Mouse (Mus musculus): ENCODE data around the gene Gm6880. TPM values are rescaled to one million over a fixed set of nuclear protein-coding genes. Genes with fewer than 3 reads are reported as not detected.
"Not testable (repeated sequence)": the region's sequence is repeated elsewhere in the genome, so short reads cannot be mapped to it uniquely, and the experiment has no call there.

Gm6880 gene
- not detected for total RNA-seq (2021)
- long read RNA-seq, experiment 1: 0 reads
- long read RNA-seq, experiment 2: 0 reads

GRCm38 (mm10) chrX:74481349-74481885, at the start of gene Gm6880:
Gm6880 (minus strand) TSS chrX:74481399.
- DNase-seq (ENCODE audit: low spot score): not testable (repeated sequence)

- not testable (repeated sequence) for DNase-seq (ENCODE audit: low spot score)
Observed at GRCm38 (mm10) chrX:74517461-74517860, 36.3 kb upstream of the Gm6880 start.

- no peak for DNase-seq (ENCODE audit: low spot score)
Observed at GRCm38 (mm10) chrX:74497131-74497530, 15.9 kb upstream of the Gm6880 start.

GRCm38 (mm10) chrX:74452773-74453172, 28.4 kb downstream of the Gm6880 start:
- DNase-seq (ENCODE audit: low spot score): peak; percentile 3

- no peak for DNase-seq (ENCODE audit: low spot score)
Observed at GRCm38 (mm10) chrX:74451157-74451912, 29.9 kb downstream of the Gm6880 start.

Other genes with a start within 250 kb of the Gm6880 start
- 10 to 100 TPM; 30.5 to 50.1 TPM for gene Flna, start 231.6 kb downstream of the Gm6880 start, total RNA-seq (2021)
- gene Emd, start 226.7 kb downstream of the Gm6880 start, total RNA-seq (2021): 10 to 100 TPM; 25.0 to 32.4 TPM
- 100 to 1,000 TPM; 172 to 189 TPM for gene Rpl10, start 210.6 kb downstream of the Gm6880 start, total RNA-seq (2021)
- gene Taz, start 199.5 kb downstream of the Gm6880 start, total RNA-seq (2021): 10 to 100 TPM; 40.2 to 47.4 TPM
- 100 to 1,000 TPM; 114 to 124 TPM for gene Dnase1l1, start 199.1 kb downstream of the Gm6880 start, total RNA-seq (2021)
- gene Atp6ap1, start 184.3 kb downstream of the Gm6880 start, total RNA-seq (2021): 10 to 100 TPM; 92.1 to 95.3 TPM
- 10 to 100 TPM; 27.9 to 35.9 TPM for gene Gdi1, start 176.4 kb downstream of the Gm6880 start, total RNA-seq (2021)
- gene Fam50a, start 168.4 kb downstream of the Gm6880 start, total RNA-seq (2021): 10 to 100 TPM; 21.1 to 27.3 TPM
- gene Plxna3, start 152.3 kb downstream of the Gm6880 start, total RNA-seq (2021): under 1 TPM; 0.37 to 0.52 TPM
- gene Lage3, start 127.8 kb downstream of the Gm6880 start, total RNA-seq (2021): 10 to 100 TPM; 39.8 to 40.6 TPM
- gene Ubl4a, start 108.2 kb downstream of the Gm6880 start, total RNA-seq (2021): 10 to 100 TPM; 55.7 to 58.4 TPM
- gene Slc10a3, start 108.0 kb downstream of the Gm6880 start, total RNA-seq (2021): 1 to 10 TPM; 1.9 to 3.8 TPM
- gene Fam3a, start 88.1 kb downstream of the Gm6880 start, total RNA-seq (2021): 10 to 100 TPM; 13.4 to 16.7 TPM
- gene Ikbkg, start 88.1 kb downstream of the Gm6880 start, total RNA-seq (2021): 10 to 100 TPM; 19.6 to 23.1 TPM
- gene G6pdx, start 52.2 kb downstream of the Gm6880 start, total RNA-seq (2021): 1 to 10 TPM; 2.6 to 3.8 TPM
- gene Olfr1326-ps1, start 93.5 kb upstream of the Gm6880 start, total RNA-seq (2021): not detected
- not detected for gene Olfr1325, start 111.3 kb upstream of the Gm6880 start, total RNA-seq (2021)
- not detected for gene Gm5640, start 164.2 kb upstream of the Gm6880 start, total RNA-seq (2021)